Mouse (Mus musculus): ENCODE measurements around the gene 1700003E16Rik. TPM values are rescaled to one million over a fixed set of nuclear protein-coding genes. Genes with fewer than 3 reads are reported as not detected.
A peak's percentile ranks its signal among the peaks of the same experiment; 100 is the strongest.

1700003E16Rik gene
- total and polyA plus RNA-seq, 3 experiments = 0.23 to 0.34 TPM; not detected in 1

DNA sequence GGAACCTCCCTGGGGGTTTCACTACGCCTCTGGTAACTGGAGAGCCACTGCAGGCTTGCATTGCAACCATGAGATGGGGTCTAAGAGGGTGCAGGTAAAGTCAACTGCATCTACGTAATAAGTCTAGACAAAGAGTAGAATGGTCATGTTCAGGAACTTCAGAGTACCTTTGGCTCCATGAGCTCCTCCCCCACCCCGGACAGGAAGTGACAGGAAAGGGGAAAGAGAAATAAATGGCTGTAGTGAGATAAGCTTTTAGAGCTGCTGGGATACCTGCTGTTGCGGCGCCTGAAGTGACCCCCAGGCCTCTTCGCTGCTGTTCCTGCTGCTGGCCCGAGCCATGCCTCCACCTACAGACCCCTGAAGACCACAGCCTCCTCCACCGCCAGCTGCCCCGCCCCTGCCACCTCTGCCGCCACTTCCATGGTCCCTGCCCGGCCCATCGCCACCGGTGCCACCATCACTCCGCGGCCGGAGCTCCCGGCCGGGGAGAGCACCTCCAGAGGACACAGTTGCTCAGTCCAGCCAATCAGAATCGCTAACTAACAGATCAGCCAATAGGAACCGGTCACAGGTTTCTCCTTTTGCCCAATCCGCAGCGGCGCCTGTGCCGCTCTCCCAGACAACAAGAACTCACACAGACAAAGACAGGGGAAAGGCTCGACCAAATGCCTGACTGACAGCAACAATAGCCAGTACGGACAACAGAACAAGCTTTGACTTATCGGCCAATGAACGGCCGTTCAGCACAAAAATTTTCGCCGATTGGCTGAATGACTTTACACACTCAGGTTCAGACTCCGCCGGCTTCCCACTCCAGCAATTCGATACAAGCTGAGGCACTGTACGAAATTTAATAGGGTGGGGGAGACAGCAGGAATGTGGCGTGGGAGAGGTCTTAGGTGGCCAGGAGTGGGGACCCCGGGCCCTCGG lies 35.0 kb upstream of the 1700003E16Rik start, which contains the start of gene Wbp1 (continued):
- TF ChIP-seq SMC3 (IDR thresholded peaks at IDR 0.05; ENCODE audit: low read depth, low read length) (no peak), ETS1 (conservative IDR thresholded peaks at IDR 0.05; ENCODE audit: low read depth, low read length) (no peak), UBTF (IDR thresholded peaks at IDR 0.05; ENCODE audit: low read depth, low read length) (peak; percentile 58; the same call in 1 of the 2 replicates), RCOR1 (conservative IDR thresholded peaks at IDR 0.05; ENCODE audit: low read depth, low read length) (no peak), NRF1 (IDR thresholded peaks at IDR 0.05; ENCODE audit: low read depth, low read length) (peak; percentile 56), CTCF (conservative IDR thresholded peaks at IDR 0.05 in 1 of 2, IDR thresholded peaks at IDR 0.05 in 1 of 2; ENCODE audit: low read depth in 2 of 2, low read length in 2 of 2) (no peak), TBP (conservative IDR thresholded peaks at IDR 0.05; ENCODE audit: low read depth, low read length) (0 out of 2 replicates have a peak, but pooled peaks have one; percentile 44), CHD2 (IDR thresholded peaks at IDR 0.05; ENCODE audit: low read length) (peak; percentile 87), ZC3H11A (IDR thresholded peaks at IDR 0.05; ENCODE audit: low read depth, low read length) (no peak), IRF4 (IDR thresholded peaks at IDR 0.05; ENCODE audit: low read depth, low read length) (no peak), MAX (IDR thresholded peaks at IDR 0.05; ENCODE audit: low read length) (peak; percentile 66)

DNA sequence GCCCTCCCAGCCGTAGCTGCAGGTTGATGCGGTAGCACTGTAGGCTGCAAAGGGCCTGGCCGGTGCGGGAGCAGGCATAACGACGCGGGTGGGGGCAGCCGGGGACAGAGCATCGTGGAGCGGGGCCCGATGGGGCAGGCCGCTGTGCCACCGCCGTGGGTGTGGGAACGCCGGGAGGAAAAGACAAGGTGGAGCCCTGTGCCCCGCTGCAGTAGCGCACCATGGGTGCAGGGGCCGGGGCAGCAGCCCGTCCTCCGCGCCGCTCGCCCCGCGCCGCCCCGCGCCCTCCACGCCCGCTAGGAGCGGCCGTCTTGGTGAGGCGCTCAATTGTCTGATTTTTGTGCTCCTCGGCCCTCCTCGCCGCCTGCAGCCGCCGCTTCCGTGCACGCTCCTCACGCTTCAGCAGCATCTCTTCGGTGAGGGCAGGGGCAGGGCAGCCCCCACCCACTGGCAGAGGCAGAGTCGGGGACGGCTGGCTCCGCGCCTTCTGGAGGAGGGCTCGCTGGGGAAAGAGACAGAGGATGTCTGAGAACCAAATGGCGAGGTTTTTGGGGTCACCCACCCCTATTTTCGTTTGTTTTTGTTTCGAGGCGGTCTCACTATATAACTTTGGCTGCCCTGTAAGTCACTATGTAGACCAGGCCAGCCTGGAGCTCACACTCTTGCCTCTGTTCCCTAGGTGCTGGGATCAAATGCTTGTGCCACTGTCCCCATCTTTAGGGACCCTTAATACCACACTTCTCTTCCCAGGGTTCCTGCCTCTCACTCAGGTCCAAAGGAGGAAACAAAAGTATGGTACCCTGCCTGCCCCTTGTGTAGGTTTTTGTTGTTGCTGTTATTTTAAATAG lies 34.1 kb upstream of the 1700003E16Rik start:
- Histone ChIP-seq H3K27ac (ENCODE audit: insufficient read depth, low read depth) (0 out of 2 replicates have a peak overlapping the region, but pooled peaks have one; percentile 5), H3K27me3 (replicated peaks) (no peaks in the 10 kb centered on the region), H3K4me2 (ENCODE audit: insufficient read depth, low read depth, poor library complexity, severe bottlenecking) (peak overlapping the region; percentile 81), H3K36me3 (replicated peaks in 1 of 2; ENCODE audit: control insufficient read depth in 1 of 2, insufficient read depth in 1 of 2, low read length in 1 of 2) (peaks cover 15 to 32% of the 10 kb centered on the region in 2 experiments), H3K4me1 (ENCODE audit: control insufficient read depth in 1 of 2, insufficient read depth in 2 of 2) (peaks cover 21 to 70% of the 10 kb centered on the region in 2 experiments), H3K79me2 (replicated peaks; ENCODE audit: control insufficient read depth, extremely low read depth, insufficient read depth, poor library complexity, severe bottlenecking) (no peaks in the 10 kb centered on the region), H3K4me3 (replicated peaks in 1 of 3; ENCODE audit: low read depth in 2 of 3, low read length in 2 of 3, poor library complexity in 1 of 3) (peak overlapping the region; percentile 59 to 67 (median 63)), H3K9me3 (replicated peaks; ENCODE audit: low read length) (no peaks in the 10 kb centered on the region), H3K9ac (ENCODE audit: insufficient read depth, low read depth) (peak overlapping the region; percentile 46; the same call in 1 of the 2 replicates)
- TF ChIP-seq UBTF (IDR thresholded peaks at IDR 0.05; ENCODE audit: low read depth, low read length) = no peak
- TF ChIP-seq PAX5 (IDR thresholded peaks at IDR 0.05; ENCODE audit: low read length) = no peak
- TF ChIP-seq KAT2A (IDR thresholded peaks at IDR 0.05; ENCODE audit: insufficient replicate concordance, low read length) = no peak
- TF ChIP-seq GABPA (IDR thresholded peaks at IDR 0.05; ENCODE audit: insufficient replicate concordance, low read depth, low read length) = no peak
- no peak for DNase-seq (ENCODE audit: extremely low read depth)
- dilution Hi-C loops (cut with MboI; ENCODE audit: extremely low pct_ligation_motif_present, extremely low pct_unique_long_range_greater_than_20kb, low sequenced_read_pairs) = no loop called here
- in situ Hi-C loops (cut with MboI; ENCODE audit: low pct_ligation_motif_present, low pct_unique_long_range_greater_than_20kb, low sequenced_read_pairs) = no loop called here
